8 mouse cellular contexts compared by ENCODE assay signal in the genomic region with DNA sequence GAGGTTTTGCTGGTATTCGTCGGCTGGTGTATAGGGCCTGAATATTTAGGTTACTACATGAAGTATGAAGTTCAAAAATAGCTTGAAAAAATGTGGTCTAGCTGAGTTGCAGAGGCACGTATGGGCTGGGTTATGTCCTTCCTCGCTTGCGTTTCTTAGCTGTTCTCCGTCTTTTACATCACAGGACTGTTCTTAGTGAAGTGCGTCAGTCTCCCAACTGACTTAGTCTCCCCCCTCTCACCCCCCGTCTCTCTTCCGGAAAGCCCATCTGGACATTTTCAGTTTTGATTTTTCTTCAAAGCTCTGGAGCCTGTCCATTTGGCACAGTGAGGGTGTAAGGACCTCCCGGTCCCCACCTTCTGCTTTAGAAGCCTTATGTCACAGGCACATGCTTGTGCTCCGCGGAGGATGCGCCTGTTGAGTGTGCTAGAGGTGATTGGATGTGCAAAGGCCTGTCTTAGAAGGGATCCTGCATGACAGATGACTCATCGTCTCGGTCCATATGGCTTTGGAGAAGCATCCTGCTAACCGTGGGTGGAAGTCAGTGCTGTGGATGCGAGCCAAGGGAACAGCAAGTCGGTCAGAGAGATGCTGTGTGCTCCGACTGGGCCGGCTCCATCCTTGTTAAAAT. TPM values are rescaled to one million over a fixed set of nuclear protein-coding genes. Genes with fewer than 3 reads are reported as not detected.
DNase-seq lines count a peak whose midpoint lies in the region; ATAC-seq and TF ChIP-seq lines count a peak whose summit lies in the region.

No protein-coding gene starts in this region.

- TF ChIP-seq EP300 in heart, adult 2 months (IDR thresholded peaks at IDR 0.05; ENCODE audit: insufficient read depth, low read depth, low read length): no peak

- no peak for ATAC-seq in heart, embryonic 11.5 days (replicated peaks; ENCODE audit: insufficient number of reproducible peaks, low FRiP score, low TSS enrichment)
- ATAC-seq in forebrain, postnatal 0 days: peak; percentile 97
- ATAC-seq in activated CD4-positive, CD25-positive, alpha-beta regulatory T cell, adult 4 months: no peak

- WGBS in heart, adult 2 months: 63% methylated on average over 20 of the region's 20 CpGs
- WGBS in heart, embryonic 11.5 days (ENCODE audit: insufficient replicate concordance): 88% methylated on average over 20 of the region's 20 CpGs
- 57% methylated on average over 20 of the region's 20 CpGs for WGBS in forebrain, postnatal 0 days

- peak; percentile 34 to 45 for DNase-seq in heart, adult 2 months
- DNase-seq in forebrain, postnatal 0 days: peak; percentile 84
- DNase-seq in layer of hippocampus, adult 2 months (ENCODE audit: low spot score in 2 of 2): peak; percentile 80 to 90
- peak; percentile 10 for DNase-seq in lung, postnatal 25 days (ENCODE audit: low spot score)
- no peak for DNase-seq in spleen, postnatal 4 days (ENCODE audit: low spot score in 2 of 2)
- DNase-seq in kidney, adult 11 months: no peak

- H3K27me3 ChIP-seq in heart, adult 2 months (ENCODE audit: control insufficient read depth, insufficient read depth, low read length): no peaks in the 10 kb centered on the region
- H3K27me3 ChIP-seq in heart, embryonic 11.5 days (ENCODE audit: control insufficient read depth, insufficient read depth, low read length): no peaks in the 10 kb centered on the region
- H3K27me3 ChIP-seq in forebrain, postnatal 0 days (ENCODE audit: insufficient read depth, low read length): no peaks in the 10 kb centered on the region

- no peaks in the 10 kb centered on the region for H3K79me2 ChIP-seq in heart, adult 2 months (replicated peaks; ENCODE audit: control insufficient read depth, insufficient read depth, low read length)

- H3K36me3 ChIP-seq in heart, adult 2 months (ENCODE audit: control insufficient read depth, insufficient read depth, low read length): no peaks in the 10 kb centered on the region
- no peaks in the 10 kb centered on the region for H3K36me3 ChIP-seq in heart, embryonic 11.5 days (ENCODE audit: control insufficient read depth, insufficient read depth, low read length)
- no peaks in the 10 kb centered on the region for H3K36me3 ChIP-seq in forebrain, postnatal 0 days (ENCODE audit: insufficient read depth)

- H3K9ac ChIP-seq in heart, adult 2 months (ENCODE audit: low read depth, low read length): no peak overlapping the region
- no peak overlapping the region for H3K9ac ChIP-seq in heart, embryonic 11.5 days (ENCODE audit: low read depth, low read length)
- H3K9ac ChIP-seq in forebrain, postnatal 0 days: no peak overlapping the region

- intact Hi-C loops in heart, adult 2 months (cut with DNase I): loop anchor here (10.0 kb wide), 1 partner anchor 285 kb away; no protein-coding TSS in a partner anchor

- H3K27ac ChIP-seq in heart, adult 2 months: no peak overlapping the region
- H3K27ac ChIP-seq in heart, embryonic 11.5 days (ENCODE audit: low read depth, low read length): no peak overlapping the region
- peak overlapping the region; percentile 40; the same call in 1 of the 2 replicates for H3K27ac ChIP-seq in forebrain, postnatal 0 days (ENCODE audit: low read depth, low read length)
- peak overlapping the region; percentile 85 for H3K27ac ChIP-seq in layer of hippocampus, adult 2 months

- H3K9me3 ChIP-seq in heart, embryonic 11.5 days (replicated peaks; ENCODE audit: control insufficient read depth, low read length): no peaks in the 10 kb centered on the region
- no peaks in the 10 kb centered on the region for H3K9me3 ChIP-seq in forebrain, postnatal 0 days (ENCODE audit: low read length)

- no peak for TF ChIP-seq CTCF in heart, adult 2 months (IDR thresholded peaks at IDR 0.05)
- TF ChIP-seq CTCF in forebrain, postnatal 0 days (IDR thresholded peaks at IDR 0.05; ENCODE audit: low read depth): no peak
- no peak for TF ChIP-seq CTCF in layer of hippocampus, adult 2 months (conservative IDR thresholded peaks at IDR 0.05)

- H3K4me2 ChIP-seq in heart, embryonic 11.5 days: no peak overlapping the region
- H3K4me2 ChIP-seq in forebrain, postnatal 0 days (ENCODE audit: low read depth): no peak overlapping the region

- no peaks in the 10 kb centered on the region for H3K4me1 ChIP-seq in heart, adult 2 months (ENCODE audit: control insufficient read depth, insufficient read depth, low read length)
- H3K4me1 ChIP-seq in heart, embryonic 11.5 days (ENCODE audit: control insufficient read depth, insufficient read depth, low read length): peaks cover 7% of the 10 kb centered on the region
- H3K4me1 ChIP-seq in forebrain, postnatal 0 days (ENCODE audit: insufficient read depth): peaks cover 5% of the 10 kb centered on the region; the same call in 1 of the 2 replicates

- TF ChIP-seq POLR2A in heart, adult 2 months (IDR thresholded peaks at IDR 0.05; ENCODE audit: insufficient read depth, low read depth, low read length): no peak

- no peak overlapping the region for H3K4me3 ChIP-seq in heart, adult 2 months
- H3K4me3 ChIP-seq in heart, embryonic 11.5 days (ENCODE audit: low read depth, low read length): no peak overlapping the region
- H3K4me3 ChIP-seq in forebrain, postnatal 0 days (ENCODE audit: low read depth, low read length): no peak overlapping the region
- H3K4me3 ChIP-seq in layer of hippocampus, adult 2 months: no peak overlapping the region

RNA-seq across cellular contexts. Expression of a gene that starts 31.2 kb away (rescaled TPM):
- 10 to 100 TPM; 31.8 to 32.0 TPM for total RNA-seq in heart, adult 2 months (2021)
- 11.1 and 31.3 TPM in 2 replicates for polyA plus RNA-seq in heart, adult 2 months (2012; rRNA removed)
- polyA plus RNA-seq in heart, embryonic 11.5 days (2014; fragmentation: Nextera tagmentation; extraction: Ambion mirVana): 9.4 and 18.1 TPM in 2 replicates
- total RNA-seq in forebrain, postnatal 0 days (2014; rRNA removed): 8.4 and 10.2 TPM in 2 replicates
- polyA plus RNA-seq in forebrain, postnatal 0 days (2015; fragmentation: Nextera tagmentation; extraction: Ambion mirVana): 4.3 and 6.0 TPM in 2 replicates
- 10 to 100 TPM; 63.0 to 63.2 TPM for total RNA-seq in layer of hippocampus, adult 2 months (2021)
- polyA plus RNA-seq in activated CD4-positive, CD25-positive, alpha-beta regulatory T cell, adult 4 months (2017; shearing (Covaris generic)): under 1 TPM in 1 of 2 experiments, not detected in 1; 0.59 TPM

RNA-seq across cellular contexts. Expression of a gene that starts 46.2 kb away (rescaled TPM):
- total RNA-seq in heart, adult 2 months (2021): under 1 TPM; 0.29 to 0.41 TPM
- 0.35 and 1.2 TPM in 2 replicates for polyA plus RNA-seq in heart, adult 2 months (2012; rRNA removed)
- polyA plus RNA-seq in heart, embryonic 11.5 days (2014; fragmentation: Nextera tagmentation; extraction: Ambion mirVana): 0.21 and 0.27 TPM in 2 replicates
- total RNA-seq in forebrain, postnatal 0 days (2014; rRNA removed): 122 and 153 TPM in 2 replicates
- 28.9 and 46.0 TPM in 2 replicates for polyA plus RNA-seq in forebrain, postnatal 0 days (2015; fragmentation: Nextera tagmentation; extraction: Ambion mirVana)
- total RNA-seq in layer of hippocampus, adult 2 months (2021): 100 to 1,000 TPM; 291 to 316 TPM
- 1 to 10 TPM; 1.8 to 1.9 TPM for polyA plus RNA-seq in activated CD4-positive, CD25-positive, alpha-beta regulatory T cell, adult 4 months (2017; shearing (Covaris generic))

Comparison
In these comparisons a context has a peak if more than half of its experiments do, and no peak if none do; other contexts are left out.
1. DNase-seq: peak in heart, adult 2 months (2 of 2), forebrain, postnatal 0 days (single experiment), layer of hippocampus, adult 2 months (2 of 2) and lung, postnatal 25 days (single experiment); none in spleen, postnatal 4 days (0 of 2) and kidney, adult 11 months (single experiment).
2. H3K27ac ChIP-seq: peak in forebrain, postnatal 0 days (single experiment) and layer of hippocampus, adult 2 months (single experiment); none in heart, adult 2 months (single experiment) and heart, embryonic 11.5 days (single experiment).
3. RNA of a gene that starts 46.2 kb away (polyA plus RNA-seq): 28.9 to 46.0 TPM in forebrain, postnatal 0 days; 1.8 to 1.9 TPM in activated CD4-positive, CD25-positive, alpha-beta regulatory T cell, adult 4 months, 0.35 to 1.2 TPM in heart, adult 2 months and 0.21 to 0.27 TPM in heart, embryonic 11.5 days; every median in the first group is over 10 times any median in the second.